Mouse (Mus musculus) ES-E14 (cell line): Measurements from ENCODE around the gene Ccdc103.

Experiments
- CHD2 ChIP-seq: IDR thresholded peaks from 2 replicates; pipeline ENCODE4 v1.6.1; 2014; ENCODE audit warnings: mild to moderate bottlenecking, low read depth, low read length, inconsistent platforms
- HCFC1 ChIP-seq: IDR thresholded peaks from 2 replicates; pipeline ENCODE4 v1.6.1; 2012; ENCODE audit warnings: low read length, inconsistent platforms, borderline replicate concordance; ENCODE audit not compliant: insufficient read depth
- MAFK ChIP-seq: IDR thresholded peaks from 2 replicates; pipeline ENCODE4 v1.6.1; 2014; ENCODE audit warnings: mild to moderate bottlenecking, low read depth, low read length, inconsistent platforms; ENCODE audit not compliant: insufficient read depth
- ZC3H11A ChIP-seq: IDR thresholded peaks from 2 replicates; pipeline ENCODE4 v1.6.1; 2012; ENCODE audit warnings: low read depth, mild to moderate bottlenecking, inconsistent platforms, low read length, borderline replicate concordance
- ZNF384 ChIP-seq: IDR thresholded peaks from 2 replicates; pipeline ENCODE4 v1.6.1; 2012; ENCODE audit warnings: low read depth, low read length, inconsistent platforms

DNA sequence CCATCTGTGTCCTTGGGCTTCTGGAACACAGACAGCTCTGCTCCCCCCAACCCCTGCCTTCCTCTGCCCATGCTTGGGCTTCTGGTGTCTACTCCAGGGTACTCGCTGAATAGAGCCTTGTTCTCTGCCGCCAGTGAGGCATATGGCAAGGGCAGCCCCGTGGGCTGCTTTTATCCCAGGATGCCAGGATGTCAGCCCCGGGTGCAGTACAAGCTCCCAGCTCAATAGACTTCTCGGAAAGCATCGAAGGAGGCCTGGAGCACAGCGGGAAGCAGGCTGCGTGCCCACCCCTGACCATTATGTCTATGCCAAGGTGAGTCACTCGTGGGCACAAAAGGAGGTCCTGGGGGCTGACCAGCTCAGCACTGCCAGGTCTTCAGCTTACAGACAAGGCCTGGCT, 17.4 kb downstream of the Ccdc103 start:
- TF ChIP-seq CHD2 (no peak), ZNF384 (no peak), MAFK (no peak), ZC3H11A (no peak), HCFC1 (no peak)
